Mouse (Mus musculus) forebrain, embryonic 13.5 days (tissue): ENCODE measurements around the gene Dglucy. TPM values are rescaled to one million over a fixed set of nuclear protein-coding genes. Genes with fewer than 3 reads are reported as not detected.

Experiments
- polyA plus RNA-seq: library from polyadenylated mRNA; unstranded; fragments of >200 nt; fragmentation: Nextera tagmentation; extraction: Ambion mirVana; gene quantifications from 2 replicates; pipeline ENCODE4 v1.2.1, GENCODE M21; 2015

Dglucy gene
- polyA plus RNA-seq, 1 experiment from 2014 or later: 1.9 TPM

Other genes with a start within 250 kb of the Dglucy start
- gene Rps6ka5, start 52.1 kb upstream of the Dglucy start, polyA plus RNA-seq: 7.3 and 8.5 TPM in 2 replicates
- gene Gpr68, start 129.1 kb downstream of the Dglucy start, polyA plus RNA-seq: 0.28 and 0.40 TPM in 2 replicates
- gene Ccdc88c, start 250.0 kb downstream of the Dglucy start, polyA plus RNA-seq: 20.7 and 21.4 TPM in 2 replicates